ENCODE assay signal across 17 mouse cellular contexts in genomic region chr5:148700240-148700639, GRCm38 (mm10).
DNase-seq lines count a peak whose midpoint lies in the region; ATAC-seq and TF ChIP-seq lines count a peak whose summit lies in the region.
"Had no signal": no experiment of that assay in that cellular context is flagged by ENCODE, and none has a peak within 500 bp of the region (broad histone marks: within the 10 kb centered on the region; RNA-seq: fewer than 3 reads in every experiment).

No protein-coding gene starts in this region.

- H3K4me3 ChIP-seq in heart, postnatal 0 days (ENCODE audit: low read depth, low read length), result no peak overlapping the region
- H3K4me3 ChIP-seq in heart, embryonic 11.5 days (ENCODE audit: low read depth, low read length), result no peak overlapping the region
- no peak overlapping the region for H3K4me3 ChIP-seq in bone marrow macrophage, adult 2 months (ENCODE audit: insufficient read depth, low read length)
- H3K4me3 ChIP-seq in forebrain, embryonic 13.5 days, result no peak overlapping the region
- H3K4me3 ChIP-seq: embryonic facial prominence, embryonic 13.5 days; hindbrain, embryonic 15.5 days; lung, embryonic 15.5 days; midbrain, embryonic 12.5 days; neural tube, embryonic 13.5 days had no signal

- peak overlapping the region; percentile 11; the same call in 1 of the 2 replicates for H3K27ac ChIP-seq in heart, postnatal 0 days (ENCODE audit: low read depth)
- H3K27ac ChIP-seq in heart, embryonic 11.5 days (ENCODE audit: low read depth, low read length), result no peak overlapping the region
- H3K27ac ChIP-seq in bone marrow macrophage, adult 2 months (ENCODE audit: insufficient read depth, low read depth, low read length), result peak overlapping the region; percentile 81
- H3K27ac ChIP-seq in forebrain, embryonic 13.5 days, result no peak overlapping the region
- H3K27ac ChIP-seq: embryonic facial prominence, embryonic 13.5 days; hindbrain, embryonic 15.5 days; lung, embryonic 15.5 days; midbrain, embryonic 12.5 days; neural tube, embryonic 13.5 days had no signal

- H3K36me3 ChIP-seq in heart, postnatal 0 days (replicated peaks; ENCODE audit: control insufficient read depth, insufficient read depth, low read length), result no peaks in the 10 kb centered on the region
- H3K36me3 ChIP-seq in heart, embryonic 11.5 days (ENCODE audit: control insufficient read depth, insufficient read depth, low read length), result no peaks in the 10 kb centered on the region
- no peaks in the 10 kb centered on the region for H3K36me3 ChIP-seq in forebrain, embryonic 13.5 days (ENCODE audit: poor library complexity, severe bottlenecking)
- H3K36me3 ChIP-seq: embryonic facial prominence, embryonic 13.5 days; hindbrain, embryonic 15.5 days; lung, embryonic 15.5 days; midbrain, embryonic 12.5 days; neural tube, embryonic 13.5 days had no signal

- WGBS in heart, postnatal 0 days, result 68% methylated on average over 5 of the region's 5 CpGs
- WGBS in heart, embryonic 11.5 days (ENCODE audit: insufficient replicate concordance), result 78% methylated on average over 5 of the region's 5 CpGs
- 81% methylated on average over 5 of the region's 5 CpGs for WGBS in forebrain, embryonic 13.5 days

- no peak for TF ChIP-seq CTCF in heart, postnatal 0 days (IDR thresholded peaks at IDR 0.05; ENCODE audit: low read depth)
- no peak for TF ChIP-seq CTCF in bone marrow macrophage, adult 2 months (IDR thresholded peaks at IDR 0.05; ENCODE audit: low read depth, low read length)

- no peak for ATAC-seq in heart, postnatal 0 days (ENCODE audit: insufficient read depth, low read depth)
- no peak for ATAC-seq in heart, embryonic 11.5 days (replicated peaks; ENCODE audit: insufficient number of reproducible peaks, low FRiP score, low TSS enrichment)
- no peak for ATAC-seq in forebrain, embryonic 13.5 days
- ATAC-seq: Patski had no signal

- 0 out of 2 replicates have a peak, but pooled peaks cover under 1% of the 10 kb centered on the region for H3K9me3 ChIP-seq in heart, postnatal 0 days (replicated peaks; ENCODE audit: control insufficient read depth, low read length)
- H3K9me3 ChIP-seq in heart, embryonic 11.5 days (replicated peaks; ENCODE audit: control insufficient read depth, low read length), result no peaks in the 10 kb centered on the region
- H3K9me3 ChIP-seq in forebrain, embryonic 13.5 days (replicated peaks), result peaks cover 2% of the 10 kb centered on the region
- H3K9me3 ChIP-seq: hindbrain, embryonic 15.5 days; lung, embryonic 15.5 days; midbrain, embryonic 12.5 days had no signal

- peaks cover 5% of the 10 kb centered on the region; the same call in 1 of the 2 replicates for H3K4me1 ChIP-seq in heart, postnatal 0 days (ENCODE audit: control insufficient read depth, insufficient read depth)
- no peaks in the 10 kb centered on the region for H3K4me1 ChIP-seq in heart, embryonic 11.5 days (ENCODE audit: control insufficient read depth, insufficient read depth, low read length)
- peaks cover 17% of the 10 kb centered on the region for H3K4me1 ChIP-seq in bone marrow macrophage, adult 2 months (ENCODE audit: control insufficient read depth, insufficient read depth, low read length)
- H3K4me1 ChIP-seq in forebrain, embryonic 13.5 days, result peaks cover 12% of the 10 kb centered on the region

- TF ChIP-seq EP300 in heart, postnatal 0 days (IDR thresholded peaks at IDR 0.05; ENCODE audit: low read depth), result no peak

- DNase-seq in heart, postnatal 0 days (ENCODE audit: low spot score), result no peak
- peak; percentile 20 for DNase-seq in lung, postnatal 25 days (ENCODE audit: low spot score)
- DNase-seq in lung, adult 18-20 months, result no peak
- DNase-seq in naive thymus-derived CD4-positive, alpha-beta T cell, adult 2 months (ENCODE audit: low read depth), result peak; percentile 66
- DNase-seq in ovary, adult 18-20 months (ENCODE audit: low spot score), result no peak
- DNase-seq: adrenal gland, adult 2 months; cerebellum, postnatal 25 days; thymus, postnatal 14 days had no signal

- H3K9ac ChIP-seq in heart, postnatal 0 days (replicated peaks; ENCODE audit: low read depth, low read length), result no peak overlapping the region
- H3K9ac ChIP-seq in heart, embryonic 11.5 days (ENCODE audit: low read depth, low read length), result no peak overlapping the region
- H3K9ac ChIP-seq in forebrain, embryonic 13.5 days, result no peak overlapping the region
- H3K9ac ChIP-seq: embryonic facial prominence, embryonic 13.5 days; hindbrain, embryonic 15.5 days; lung, embryonic 15.5 days; midbrain, embryonic 12.5 days; neural tube, embryonic 13.5 days had no signal

- H3K4me2 ChIP-seq in heart, postnatal 0 days (ENCODE audit: low read depth, low read length), result no peak overlapping the region
- H3K4me2 ChIP-seq in heart, embryonic 11.5 days, result no peak overlapping the region
- no peak overlapping the region for H3K4me2 ChIP-seq in forebrain, embryonic 13.5 days
- H3K4me2 ChIP-seq: embryonic facial prominence, embryonic 13.5 days; hindbrain, embryonic 15.5 days; lung, embryonic 15.5 days; midbrain, embryonic 12.5 days; neural tube, embryonic 13.5 days had no signal

- no peak for TF ChIP-seq POLR2A in bone marrow macrophage, adult 2 months (IDR thresholded peaks at IDR 0.05; ENCODE audit: borderline replicate concordance, low read depth, low read length)

- H3K27me3 ChIP-seq in heart, postnatal 0 days (ENCODE audit: control insufficient read depth, insufficient read depth, low read length), result no peaks in the 10 kb centered on the region
- H3K27me3 ChIP-seq in heart, embryonic 11.5 days (ENCODE audit: control insufficient read depth, insufficient read depth, low read length), result no peaks in the 10 kb centered on the region
- no peaks in the 10 kb centered on the region for H3K27me3 ChIP-seq in forebrain, embryonic 13.5 days
- H3K27me3 ChIP-seq: embryonic facial prominence, embryonic 13.5 days; hindbrain, embryonic 15.5 days; lung, embryonic 15.5 days; midbrain, embryonic 12.5 days; neural tube, embryonic 13.5 days; Patski had no signal

Comparison
In these comparisons a context has a peak if more than half of its experiments do, and no peak if none do; other contexts are left out.
1. DNase-seq: peak in lung, postnatal 25 days (single experiment) and naive thymus-derived CD4-positive, alpha-beta T cell, adult 2 months (single experiment); none in heart, postnatal 0 days (single experiment), lung, adult 18-20 months (0 of 2) and ovary, adult 18-20 months (single experiment).
2. H3K27ac ChIP-seq: peak in heart, postnatal 0 days (single experiment) and bone marrow macrophage, adult 2 months (single experiment); none in heart, embryonic 11.5 days (single experiment) and forebrain, embryonic 13.5 days (single experiment).